Mouse (Mus musculus): ENCODE measurements at regions not wholly inside any gene's neighbourhood (a gene's known extent, or its start where the extent isn't known, plus 50 kb on each side); places are given as distances from the start of the nearest gene placed in this dataset.

DNA sequence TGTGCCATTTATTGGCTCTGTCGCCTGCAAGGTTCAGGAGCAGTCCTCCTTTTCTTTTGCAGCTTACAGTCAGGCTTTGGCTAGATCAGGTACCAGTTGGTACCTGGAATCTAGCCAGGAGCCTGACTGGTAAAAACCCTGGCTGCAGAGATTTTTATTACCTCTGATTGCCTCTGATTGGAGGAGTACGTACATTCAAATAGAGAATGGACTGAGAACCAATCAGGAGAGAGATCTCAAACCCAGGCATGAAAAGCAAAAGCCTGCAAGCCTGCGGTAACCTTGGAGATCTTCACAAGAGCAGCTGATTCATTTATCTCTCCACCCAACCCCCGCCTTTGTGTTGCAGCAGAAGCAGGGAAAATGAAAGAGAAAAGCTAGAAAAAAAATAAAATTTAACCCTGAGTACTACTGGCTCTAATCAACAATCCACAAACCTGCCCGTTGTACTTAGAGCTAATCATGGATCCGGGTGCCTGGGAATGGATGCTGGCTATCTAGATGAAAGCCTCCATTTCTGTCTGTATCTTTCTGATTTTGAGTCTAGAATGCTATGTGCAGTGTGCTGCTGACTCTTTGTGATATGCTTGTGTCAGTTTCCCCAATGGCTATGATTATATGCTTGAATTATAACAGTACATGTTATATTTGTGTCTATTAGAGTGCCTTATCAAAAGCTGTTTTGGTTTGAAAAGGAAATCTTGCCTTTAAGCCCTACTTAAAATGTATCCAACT, 406.2 kb upstream of the Ndn start:
- DNase-seq (ENCODE audit: inconsistent ontology term): peak; percentile 75

DNA sequence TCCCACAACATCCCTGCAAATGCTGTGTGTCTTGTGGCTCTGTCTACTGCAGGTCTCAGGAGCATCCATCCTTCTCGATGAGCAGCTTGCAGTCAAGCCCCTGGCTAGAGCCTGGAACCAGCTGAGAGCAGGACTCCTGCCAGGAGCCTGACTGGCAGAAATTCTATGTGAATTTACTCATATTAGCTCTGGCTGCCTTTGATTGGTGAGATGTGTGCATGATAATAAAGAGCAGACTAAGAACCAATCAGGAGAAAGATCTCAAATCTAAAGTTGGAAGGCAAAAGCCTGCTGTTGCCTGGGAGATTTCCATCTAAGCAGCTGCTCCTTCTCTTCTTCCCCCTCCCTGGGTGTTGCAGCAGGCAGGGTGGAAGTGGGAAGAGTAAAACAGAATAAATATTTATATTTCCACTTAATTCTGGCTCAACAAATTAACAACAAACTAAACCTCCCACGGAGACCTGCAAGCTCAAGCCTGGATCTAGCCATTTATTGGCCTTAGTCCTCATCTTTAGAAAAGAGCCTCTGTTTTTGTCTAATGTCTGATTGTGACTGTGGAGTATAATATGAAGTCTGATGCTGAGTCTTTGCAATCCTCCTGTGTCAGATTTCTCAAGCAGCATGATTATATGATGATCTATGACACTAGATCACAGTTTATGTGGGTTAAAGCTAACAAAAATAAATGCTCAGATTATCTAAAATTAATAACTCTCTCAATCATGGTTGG, 364.0 kb upstream of the Ndn start:
- DNase-seq (ENCODE audit: inconsistent ontology term): peak; percentile 38

GRCm38 (mm10) chr7:62026635-62027034, 319.7 kb upstream of the Ndn start:
- no peak for DNase-seq (ENCODE audit: inconsistent ontology term)

DNA sequence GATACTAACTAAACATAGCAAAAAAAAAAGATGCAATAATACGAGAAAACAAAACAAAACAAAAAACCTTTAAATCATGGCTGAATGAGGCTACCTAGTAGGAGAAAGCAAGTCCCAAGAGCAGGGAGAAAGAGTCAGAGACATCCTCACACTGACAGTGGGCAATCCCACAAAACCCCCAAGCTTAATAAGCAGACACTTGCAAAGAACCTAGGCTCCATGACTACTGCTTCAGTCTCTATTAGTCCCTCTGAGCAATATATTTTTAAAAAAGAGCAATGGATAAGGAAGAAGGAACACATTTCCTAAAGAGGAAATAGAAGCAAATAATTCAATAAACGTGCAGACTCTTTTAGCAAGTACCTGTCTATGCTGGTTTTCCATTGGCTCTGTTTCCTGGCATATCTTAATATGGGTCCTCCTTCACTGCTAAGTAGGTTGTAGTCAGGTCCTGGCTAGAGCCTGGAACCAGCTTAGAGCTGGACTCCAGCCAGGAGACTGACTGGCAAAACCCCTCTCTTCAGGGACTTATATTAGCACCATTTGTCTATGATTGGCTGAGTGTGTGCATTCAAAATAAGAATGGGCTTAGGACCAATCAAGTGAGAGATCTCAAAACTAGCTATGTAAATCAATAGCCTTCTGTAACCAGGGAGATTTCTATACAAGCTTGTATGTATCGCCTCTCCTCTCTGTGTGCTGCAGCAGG, 300.5 kb upstream of the Ndn start:
- no peak for DNase-seq (ENCODE audit: inconsistent ontology term)

DNA sequence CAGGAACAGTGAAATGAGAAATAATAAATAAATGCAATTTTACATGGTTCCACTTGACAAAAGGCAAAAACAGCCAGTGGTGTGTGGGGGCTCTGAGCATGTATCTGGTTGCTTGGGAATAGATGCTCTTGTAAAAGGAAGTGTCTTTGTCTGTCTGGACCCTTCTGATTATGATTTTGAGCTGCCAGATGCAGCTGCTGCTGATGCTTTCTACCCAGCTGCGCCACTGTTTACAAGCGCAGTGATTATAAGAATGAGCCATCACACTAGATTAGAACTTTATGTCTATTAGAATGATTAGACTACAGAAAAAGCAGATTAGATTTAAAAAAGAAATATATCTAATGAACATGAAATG, 299.9 kb upstream of the Ndn start:
- no peak for DNase-seq (ENCODE audit: inconsistent ontology term)

DNA sequence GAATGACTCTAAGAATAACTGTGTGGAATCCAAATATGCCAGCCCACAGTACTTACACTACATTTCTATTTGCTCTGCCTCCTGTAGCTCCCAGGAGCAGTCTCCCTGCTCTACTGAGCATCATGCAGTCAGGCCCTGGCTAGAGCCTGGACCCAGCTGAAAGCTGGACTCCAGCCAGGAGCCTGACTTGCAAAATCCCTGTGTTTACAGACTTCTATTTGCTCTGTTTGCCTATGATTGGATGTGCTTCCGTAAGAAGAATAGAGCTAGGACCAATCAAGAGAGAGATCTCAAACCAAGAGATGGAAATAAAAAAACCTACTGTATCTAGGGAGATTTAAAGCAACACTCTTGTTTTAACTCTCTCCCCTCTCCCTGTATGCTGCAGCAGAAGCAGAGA, 267.8 kb upstream of the Ndn start:
- peak; percentile 30 for DNase-seq (ENCODE audit: inconsistent ontology term)

- peak; percentile 54 for DNase-seq (ENCODE audit: inconsistent ontology term)
Observed at GRCm38 (mm10) chr7:62085120-62085849, 261.1 kb upstream of the Ndn start.
